In the genomic region with DNA sequence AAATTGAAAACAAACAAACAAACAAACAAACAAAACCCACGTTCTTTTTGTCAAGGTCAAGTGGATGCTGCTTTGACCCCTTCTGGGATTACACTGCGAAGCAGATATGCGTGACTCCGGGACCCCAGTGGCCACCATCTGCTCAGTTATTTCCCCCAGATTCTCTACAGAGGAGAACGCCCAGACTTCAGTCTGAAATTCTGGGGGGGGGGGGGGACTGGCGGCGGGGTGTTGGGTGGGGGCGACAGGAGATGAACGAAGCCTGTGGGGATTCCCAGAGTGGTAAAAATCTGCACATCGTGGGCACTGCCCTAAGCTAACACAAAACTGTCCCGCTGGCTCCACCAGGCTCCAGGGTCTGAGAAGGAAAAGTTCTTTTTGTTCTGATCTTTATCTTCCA, we compare ENCODE assay signal across 9 mouse cellular contexts. TPM values are rescaled to one million over a fixed set of nuclear protein-coding genes. Genes with fewer than 3 reads are reported as not detected.
DNase-seq lines count a peak whose midpoint lies in the region; ATAC-seq lines count a peak whose summit lies in the region.
"Had no signal": no experiment of that assay in that cellular context is flagged by ENCODE, and none has a peak within 500 bp of the region (broad histone marks: within the 10 kb centered on the region; RNA-seq: fewer than 3 reads in every experiment).

No protein-coding gene starts in this region.

- peak overlapping the region; percentile 82 for H3K4me2 ChIP-seq in kidney, embryonic 16.5 days (replicated peaks; ENCODE audit: low read depth, low read length)
- H3K4me2 ChIP-seq in embryonic facial prominence, embryonic 13.5 days: peak overlapping the region; percentile 89
- peak overlapping the region; percentile 73 for H3K4me2 ChIP-seq in hindbrain, embryonic 15.5 days
- H3K4me2 ChIP-seq in midbrain, embryonic 14.5 days (ENCODE audit: low read length): peak overlapping the region; percentile 68

- H3K27ac ChIP-seq in kidney, embryonic 16.5 days (ENCODE audit: low read length): peak overlapping the region; percentile 32
- H3K27ac ChIP-seq in embryonic facial prominence, embryonic 13.5 days: no peak overlapping the region
- no peak overlapping the region for H3K27ac ChIP-seq in hindbrain, embryonic 15.5 days (replicated peaks)
- no peak overlapping the region for H3K27ac ChIP-seq in midbrain, embryonic 14.5 days (replicated peaks; ENCODE audit: low read depth, low read length)

- peaks cover 33% of the 10 kb centered on the region for H3K4me1 ChIP-seq in kidney, embryonic 16.5 days (ENCODE audit: insufficient read depth, low read length)
- H3K4me1 ChIP-seq in embryonic facial prominence, embryonic 13.5 days: peaks cover 34% of the 10 kb centered on the region
- peaks cover 36% of the 10 kb centered on the region for H3K4me1 ChIP-seq in hindbrain, embryonic 15.5 days (replicated peaks)
- peaks cover 26% of the 10 kb centered on the region for H3K4me1 ChIP-seq in midbrain, embryonic 14.5 days (ENCODE audit: control insufficient read depth, insufficient read depth, low read length)

- DNase-seq in kidney, postnatal 25 days: no peak
- DNase-seq in midbrain, embryonic 14.5 days: no peak
- DNase-seq in spleen, postnatal 14 days (ENCODE audit: low spot score in 2 of 2): no peak
- DNase-seq: spleen, adult 18-20 months had no signal

- 2% methylated on average over 11 of the region's 11 CpGs for WGBS in kidney, embryonic 16.5 days
- 2% methylated on average over 11 of the region's 11 CpGs for WGBS in embryonic facial prominence, embryonic 13.5 days
- WGBS in hindbrain, embryonic 15.5 days: 2% methylated on average over 11 of the region's 11 CpGs
- WGBS in midbrain, embryonic 14.5 days: 1% methylated on average over 11 of the region's 11 CpGs

- H3K4me3 ChIP-seq in kidney, embryonic 16.5 days (ENCODE audit: low read length): peak overlapping the region; percentile 55
- peak overlapping the region; percentile 52; the same call in 1 of the 2 replicates for H3K4me3 ChIP-seq in embryonic facial prominence, embryonic 13.5 days
- peak overlapping the region; percentile 46 for H3K4me3 ChIP-seq in hindbrain, embryonic 15.5 days
- peak overlapping the region; percentile 43 for H3K4me3 ChIP-seq in midbrain, embryonic 14.5 days (replicated peaks; ENCODE audit: low read depth, low read length)

- H3K36me3 ChIP-seq in kidney, embryonic 16.5 days (ENCODE audit: insufficient read depth, low read length): no peaks in the 10 kb centered on the region
- no peaks in the 10 kb centered on the region for H3K36me3 ChIP-seq in embryonic facial prominence, embryonic 13.5 days
- H3K36me3 ChIP-seq in hindbrain, embryonic 15.5 days: no peaks in the 10 kb centered on the region
- H3K36me3 ChIP-seq in midbrain, embryonic 14.5 days (ENCODE audit: control insufficient read depth, insufficient read depth, low read length): no peaks in the 10 kb centered on the region

- H3K9ac ChIP-seq in kidney, embryonic 16.5 days (replicated peaks; ENCODE audit: low read length): no peak overlapping the region
- H3K9ac ChIP-seq in embryonic facial prominence, embryonic 13.5 days: no peak overlapping the region
- no peak overlapping the region for H3K9ac ChIP-seq in hindbrain, embryonic 15.5 days
- H3K9ac ChIP-seq in midbrain, embryonic 14.5 days (replicated peaks; ENCODE audit: low read length): no peak overlapping the region

- ATAC-seq in kidney, embryonic 16.5 days (ENCODE audit: low FRiP score, low TSS enrichment): no peak
- ATAC-seq in embryonic facial prominence, embryonic 13.5 days (ENCODE audit: insufficient number of reproducible peaks, insufficient read depth, low FRiP score, low TSS enrichment, low read depth): no peak
- ATAC-seq in hindbrain, embryonic 15.5 days (ENCODE audit: low FRiP score, low read depth): no peak
- ATAC-seq in midbrain, embryonic 14.5 days (ENCODE audit: low FRiP score, low TSS enrichment): no peak
- ATAC-seq in megakaryocyte progenitor cell, adult 5-6 weeks (replicated peaks; ENCODE audit: poor library complexity): no peak
- ATAC-seq in megakaryocyte-erythroid progenitor cell, adult 5-6 weeks (replicated peaks; ENCODE audit: low FRiP score, low TSS enrichment, poor library complexity, severe bottlenecking): no peak

- peaks cover 33% of the 10 kb centered on the region for H3K27me3 ChIP-seq in kidney, embryonic 16.5 days (ENCODE audit: insufficient read depth, low read length)
- H3K27me3 ChIP-seq in embryonic facial prominence, embryonic 13.5 days: peaks cover 71% of the 10 kb centered on the region
- H3K27me3 ChIP-seq in hindbrain, embryonic 15.5 days: peaks cover 27% of the 10 kb centered on the region
- peaks cover 46% of the 10 kb centered on the region for H3K27me3 ChIP-seq in midbrain, embryonic 14.5 days (ENCODE audit: control insufficient read depth, insufficient read depth, low read length)

- no peaks in the 10 kb centered on the region for H3K9me3 ChIP-seq in kidney, embryonic 16.5 days (ENCODE audit: low read length)
- no peaks in the 10 kb centered on the region for H3K9me3 ChIP-seq in embryonic facial prominence, embryonic 13.5 days
- H3K9me3 ChIP-seq in hindbrain, embryonic 15.5 days: no peaks in the 10 kb centered on the region
- no peaks in the 10 kb centered on the region for H3K9me3 ChIP-seq in midbrain, embryonic 14.5 days (ENCODE audit: control insufficient read depth, low read length)

RNA-seq across cellular contexts. Expression of a gene that starts 0.8 kb away (rescaled TPM):
- 10.0 and 10.4 TPM in 2 replicates for polyA plus RNA-seq in kidney, embryonic 16.5 days (2015; fragmentation: Nextera tagmentation; extraction: Ambion mirVana)
- polyA plus RNA-seq in embryonic facial prominence, embryonic 13.5 days (2015; fragmentation: Nextera tagmentation; extraction: Ambion mirVana): 3.7 and 4.1 TPM in 2 replicates
- polyA plus RNA-seq in hindbrain, embryonic 15.5 days (2015; fragmentation: Nextera tagmentation; extraction: Ambion mirVana): 1.1 and 1.7 TPM in 2 replicates
- polyA plus RNA-seq in midbrain, embryonic 14.5 days (2014; fragmentation: Nextera tagmentation; extraction: Ambion mirVana): 0.76 and 0.96 TPM in 2 replicates
- not detected in 2 replicates for total RNA-seq in megakaryocyte progenitor cell, adult 5-6 weeks (2015)
- total RNA-seq in megakaryocyte progenitor cell, adult 5-6 weeks (2017): 0.12 TPM in 1 of 2 replicates, not detected in the other
- total RNA-seq in megakaryocyte-erythroid progenitor cell, adult 5-6 weeks (2014; fragmentation: Nextera tagmentation): 1.0 TPM in 1 of 2 replicates, not detected in the other
- 2.1 and 4.3 TPM in 2 replicates for total RNA-seq in megakaryocyte-erythroid progenitor cell, adult 5-6 weeks (2017)

RNA-seq across cellular contexts. Expression of a gene that starts 37.3 kb away (rescaled TPM):
- polyA plus RNA-seq in kidney, embryonic 16.5 days (2015; fragmentation: Nextera tagmentation; extraction: Ambion mirVana): 16.1 and 17.9 TPM in 2 replicates
- 9.7 and 10.6 TPM in 2 replicates for polyA plus RNA-seq in embryonic facial prominence, embryonic 13.5 days (2015; fragmentation: Nextera tagmentation; extraction: Ambion mirVana)
- 24.4 and 24.7 TPM in 2 replicates for polyA plus RNA-seq in hindbrain, embryonic 15.5 days (2015; fragmentation: Nextera tagmentation; extraction: Ambion mirVana)
- polyA plus RNA-seq in midbrain, embryonic 14.5 days (2014; fragmentation: Nextera tagmentation; extraction: Ambion mirVana): 11.5 and 17.4 TPM in 2 replicates
- 1.2 and 1.3 TPM in 2 replicates for total RNA-seq in megakaryocyte progenitor cell, adult 5-6 weeks (2015)
- total RNA-seq in megakaryocyte progenitor cell, adult 5-6 weeks (2017): 2.2 and 12.2 TPM in 2 replicates
- total RNA-seq in megakaryocyte-erythroid progenitor cell, adult 5-6 weeks (2014; fragmentation: Nextera tagmentation): 2.2 and 2.6 TPM in 2 replicates
- 5.8 and 14.0 TPM in 2 replicates for total RNA-seq in megakaryocyte-erythroid progenitor cell, adult 5-6 weeks (2017)
